Mouse (Mus musculus) cortical plate, adult 2 months (tissue): ENCODE results near the gene Epha6. TPM values are rescaled to one million over a fixed set of nuclear protein-coding genes. Genes with fewer than 3 reads are reported as not detected.

Experiments
- H3K27ac ChIP-seq: fragments of 200-500 bp; 2 replicates; pipeline ENCODE4 v1.5.1; 2012; ENCODE audit warnings: low read length, control low read depth, inconsistent platforms; ENCODE audit not compliant: insufficient read depth
- H3K4me1 ChIP-seq: fragments of 200-500 bp; 2 replicates; pipeline ENCODE4 v1.6.1; 2011; ENCODE audit warnings: low read length; ENCODE audit not compliant: control insufficient read depth, insufficient read depth
- H3K4me3 ChIP-seq: fragments of 200-500 bp; 2 replicates; pipeline ENCODE4 v1.5.1; 2011; ENCODE audit warnings: mild to moderate bottlenecking, low read length, control low read depth; ENCODE audit not compliant: insufficient read depth
- CTCF ChIP-seq: fragments of 200-500 bp; IDR thresholded peaks from 2 replicates; pipeline ENCODE4 v1.5.1; 2011; ENCODE audit warnings: mild to moderate bottlenecking, control low read depth, low read length; ENCODE audit not compliant: insufficient read depth; ENCODE audit errors: extremely low read depth
- POLR2A ChIP-seq: fragments of 200-500 bp; IDR thresholded peaks from 2 replicates; pipeline ENCODE4 v1.6.1; 2011; ENCODE audit warnings: mild to moderate bottlenecking, low read length, control low read depth; ENCODE audit not compliant: insufficient read depth; ENCODE audit errors: extremely low read depth
- polyA plus RNA-seq: library from polyadenylated mRNA; depleted of rRNA; stranded (reverse); fragments of >200 nt; gene quantifications from 2 replicates; pipeline ENCODE4 v1.2.3, GENCODE M21; 2012

Epha6 gene
- polyA plus RNA-seq, 1 experiment = 8.5 TPM

DNA sequence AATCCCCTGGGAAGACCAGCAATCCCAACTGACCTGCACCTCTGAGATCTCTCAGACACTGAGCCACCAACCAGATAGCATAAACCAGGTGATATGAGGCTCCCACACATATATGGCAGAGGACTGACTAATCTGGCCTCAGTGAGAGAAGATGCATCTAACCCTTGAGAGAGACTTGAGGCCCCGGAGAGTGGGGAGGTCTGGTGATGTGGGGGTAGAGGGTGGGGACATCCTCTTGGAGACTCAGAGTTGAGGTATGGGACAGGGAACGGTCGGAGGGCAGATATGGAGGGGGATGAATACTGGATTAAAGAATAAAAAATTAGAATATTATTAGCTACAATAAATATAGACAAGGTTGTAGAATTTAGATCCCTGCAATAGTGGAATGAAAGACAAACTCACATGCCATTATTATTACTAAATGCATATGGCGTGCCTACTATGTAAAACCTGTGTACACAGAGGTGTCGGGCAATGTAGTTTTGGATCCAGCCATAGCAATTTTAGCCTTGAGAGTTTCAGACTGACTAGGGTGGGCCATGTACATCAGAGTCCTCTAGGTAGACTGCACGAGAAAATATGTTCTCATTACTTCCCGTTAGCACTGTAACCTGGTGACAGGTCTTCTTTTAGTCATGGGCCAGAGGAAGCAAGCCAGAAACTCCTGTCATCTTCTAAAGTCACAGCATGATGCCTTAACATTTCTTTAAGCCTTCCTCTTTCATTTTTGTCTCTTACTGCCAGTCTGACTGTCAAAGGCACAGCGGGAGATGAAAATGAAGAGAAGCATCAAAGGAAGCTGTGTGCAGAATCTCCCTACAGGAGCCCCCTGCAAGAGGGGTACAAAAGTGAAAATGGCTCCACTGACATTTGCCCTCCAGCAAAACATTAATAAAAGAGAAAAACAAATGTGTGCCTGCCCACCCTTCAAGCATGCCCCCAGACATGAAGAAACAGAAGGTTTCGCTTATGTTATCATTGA is 338.7 kb downstream of the Epha6 start:
- TF ChIP-seq POLR2A (no peak), CTCF (no peak)
- Histone ChIP-seq H3K4me3 (no peak overlapping the region), H3K27ac (no peak overlapping the region; the same call in 1 of the 2 replicates), H3K4me1 (no peaks in the 10 kb centered on the region)

DNA sequence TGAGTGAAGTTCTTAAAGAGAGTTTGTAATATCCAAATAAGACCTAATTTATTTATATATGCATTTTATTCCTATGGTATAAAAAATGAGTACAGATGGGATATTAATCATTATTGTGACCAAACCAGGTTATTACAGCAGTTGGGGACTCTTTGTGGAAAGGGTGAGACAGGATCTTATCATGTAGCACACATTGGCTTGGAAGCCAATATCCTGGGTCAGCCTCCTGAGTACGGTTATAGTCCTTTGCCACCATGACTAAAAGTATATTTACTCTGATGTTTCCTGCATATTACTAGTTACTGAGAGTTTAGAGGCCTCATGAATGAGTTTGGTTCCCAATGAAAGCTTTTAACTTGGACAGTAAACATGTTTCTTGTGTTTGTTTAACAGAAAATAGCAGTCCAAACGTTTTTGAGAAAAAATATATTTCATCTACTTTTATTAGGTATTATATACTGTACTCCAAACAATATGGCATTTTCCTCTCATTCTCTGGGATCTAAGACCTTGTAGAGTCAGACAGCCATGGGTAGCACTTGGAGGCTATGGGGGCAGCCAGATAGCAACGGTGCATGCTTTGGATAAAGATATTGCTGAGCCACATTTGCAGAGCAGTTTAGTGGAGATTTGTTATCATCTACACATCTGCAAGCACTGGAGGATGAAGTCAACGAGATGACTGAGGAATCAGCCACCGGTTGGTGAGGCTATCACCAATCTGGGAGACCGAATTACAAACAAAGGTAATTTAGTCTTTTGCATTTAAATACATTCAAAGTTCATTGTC is 340.4 kb downstream of the Epha6 start:
- TF ChIP-seq CTCF = no peak
- TF ChIP-seq POLR2A = no peak
- H3K27ac ChIP-seq = no peak overlapping the region
- no peaks in the 10 kb centered on the region for H3K4me1 ChIP-seq
- H3K4me3 ChIP-seq = no peak overlapping the region

DNA sequence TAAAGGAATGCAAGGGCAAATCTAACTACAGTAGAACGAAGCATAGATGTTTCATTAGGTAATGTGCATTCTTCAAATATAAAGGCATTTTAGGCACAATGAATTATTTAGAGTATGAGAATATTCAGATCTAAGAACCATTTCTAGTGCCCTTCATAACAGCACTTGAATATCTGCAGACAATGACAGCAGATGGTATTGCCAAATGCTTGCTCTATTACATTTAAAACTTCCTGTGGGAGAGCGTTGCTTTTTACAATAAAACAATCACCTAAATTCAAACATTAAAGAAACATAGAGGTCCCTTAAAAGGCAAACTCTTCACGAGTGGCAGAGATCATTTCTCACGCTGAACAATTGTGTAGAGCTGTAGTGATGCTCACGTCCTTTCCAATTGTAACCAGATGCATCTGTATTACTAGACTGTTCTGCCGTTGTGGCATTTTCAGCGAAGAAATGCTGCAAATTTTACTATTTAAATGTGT is 347.1 kb downstream of the Epha6 start:
- no peaks in the 10 kb centered on the region for H3K4me1 ChIP-seq
- no peak for TF ChIP-seq CTCF
- TF ChIP-seq POLR2A = no peak
- no peak overlapping the region for H3K4me3 ChIP-seq
- no peak overlapping the region for H3K27ac ChIP-seq

DNA sequence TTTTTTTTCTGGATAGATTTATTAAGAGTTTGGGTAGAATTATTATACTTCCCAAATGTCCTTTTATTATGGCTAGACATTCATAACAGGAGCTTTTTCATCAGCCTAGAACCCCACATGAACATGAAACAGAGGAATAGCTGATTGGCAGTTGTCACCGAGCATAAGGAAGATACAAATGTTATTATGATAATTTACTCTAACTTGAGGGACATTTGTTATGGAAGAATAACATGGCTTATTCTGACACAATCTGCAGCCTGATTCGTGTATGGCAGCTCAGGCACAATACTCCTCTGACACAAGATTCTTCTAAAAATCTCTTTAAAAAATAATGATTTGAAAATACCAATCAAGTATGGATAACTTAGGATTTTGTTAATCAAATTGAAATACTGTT is 347.7 kb downstream of the Epha6 start:
- no peaks in the 10 kb centered on the region for H3K4me1 ChIP-seq
- TF ChIP-seq CTCF (no peak), POLR2A (no peak)
- no peak overlapping the region for H3K4me3 ChIP-seq
- H3K27ac ChIP-seq = no peak overlapping the region

DNA sequence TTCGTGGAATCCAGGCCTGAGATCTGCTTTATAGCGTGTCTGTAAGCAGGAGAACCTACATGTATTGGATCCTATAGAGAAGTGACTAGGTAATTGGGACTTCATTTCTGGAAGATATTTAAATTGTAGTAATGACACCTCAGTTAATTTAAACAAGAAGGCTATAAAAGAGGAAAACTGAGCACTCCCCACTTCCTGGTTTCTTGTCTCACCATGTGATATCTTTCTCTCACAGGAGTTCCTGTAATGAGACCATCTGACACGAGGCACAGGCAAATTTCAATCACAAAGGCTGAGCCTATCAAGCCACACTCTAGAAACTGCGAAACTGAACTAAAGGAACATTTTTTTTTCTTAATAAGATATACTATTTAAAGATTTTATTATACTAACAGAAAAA is 348.3 kb downstream of the Epha6 start:
- Histone ChIP-seq H3K27ac (no peak overlapping the region), H3K4me3 (no peak overlapping the region), H3K4me1 (no peaks in the 10 kb centered on the region)
- no peak for TF ChIP-seq POLR2A
- TF ChIP-seq CTCF = no peak

DNA sequence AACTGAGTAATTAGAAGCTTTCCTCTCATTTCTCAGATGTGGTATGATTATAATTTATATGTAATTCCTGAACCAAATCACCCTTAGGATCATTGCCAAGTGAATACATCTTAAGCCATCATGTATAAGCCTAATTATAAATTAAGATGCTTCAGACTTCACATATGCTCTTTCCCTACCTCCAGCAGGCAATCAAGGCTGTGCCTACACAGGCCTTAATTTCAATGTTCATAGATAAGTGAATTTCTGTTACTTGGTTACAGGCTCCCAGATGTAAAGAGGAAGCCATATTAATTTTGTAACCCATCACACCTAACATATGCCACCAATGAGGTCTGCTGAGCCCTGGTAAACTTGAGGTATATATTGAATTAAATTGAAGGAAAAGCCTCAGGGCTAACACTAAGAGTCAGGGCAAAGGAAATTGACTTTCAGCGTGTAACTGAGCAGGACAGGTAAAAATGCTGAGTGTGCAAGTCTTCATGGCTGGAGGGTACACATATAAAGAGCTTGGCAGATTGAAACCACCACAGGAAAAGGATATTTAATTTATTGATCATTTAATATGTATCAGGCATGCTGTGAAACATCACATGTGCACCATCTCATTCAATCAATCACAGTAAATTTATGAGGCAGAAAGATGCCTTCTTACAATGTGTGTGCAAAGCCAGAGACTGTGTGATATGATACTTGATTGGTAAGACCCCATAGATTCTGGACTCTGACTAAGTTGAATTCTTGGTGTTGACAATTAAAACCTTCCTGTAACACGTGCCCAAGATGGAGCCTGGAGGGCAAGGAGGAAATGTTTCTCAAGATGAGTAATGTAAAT is 365.8 kb downstream of the Epha6 start:
- no peak overlapping the region for H3K27ac ChIP-seq
- no peak overlapping the region for H3K4me3 ChIP-seq
- TF ChIP-seq POLR2A = no peak
- no peak for TF ChIP-seq CTCF
- no peaks in the 10 kb centered on the region for H3K4me1 ChIP-seq

DNA sequence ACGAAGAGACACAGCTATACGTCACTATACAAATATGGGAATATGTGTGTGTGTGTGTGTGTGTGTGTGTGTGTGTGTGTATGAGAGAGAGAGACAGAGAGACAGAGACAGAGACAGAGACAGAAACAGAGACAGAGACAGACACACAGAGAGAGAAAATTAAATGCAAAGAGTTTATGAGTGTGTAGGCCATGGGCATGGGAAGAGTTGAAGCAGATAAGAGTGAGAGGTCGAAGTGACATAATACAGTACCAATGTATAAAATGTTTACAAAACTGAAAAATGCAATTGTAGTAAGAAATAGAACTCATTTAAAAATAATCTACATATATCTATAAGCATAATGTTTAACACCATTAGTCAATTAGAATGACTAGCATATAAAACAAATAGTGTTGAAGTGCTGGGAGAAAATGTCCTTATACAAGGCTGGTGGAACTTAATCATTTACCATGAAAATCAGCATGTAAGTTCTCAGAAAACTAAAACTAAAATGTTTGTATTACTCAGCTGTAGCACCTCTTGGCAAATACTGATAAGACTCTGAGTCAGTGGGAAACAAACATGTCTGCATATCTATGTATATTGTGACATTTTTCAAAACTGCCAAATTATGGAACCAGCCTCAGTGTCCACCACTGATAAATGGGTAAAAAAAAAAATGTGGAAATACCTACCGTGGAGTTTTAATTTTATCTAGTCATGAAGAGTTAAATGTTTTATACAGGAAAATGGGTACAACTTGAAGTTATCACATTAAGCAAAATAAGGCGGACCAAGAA is 371.2 kb downstream of the Epha6 start:
- Histone ChIP-seq H3K4me3 (no peak overlapping the region), H3K27ac (no peak overlapping the region), H3K4me1 (no peaks in the 10 kb centered on the region)
- TF ChIP-seq POLR2A (no peak), CTCF (no peak)

DNA sequence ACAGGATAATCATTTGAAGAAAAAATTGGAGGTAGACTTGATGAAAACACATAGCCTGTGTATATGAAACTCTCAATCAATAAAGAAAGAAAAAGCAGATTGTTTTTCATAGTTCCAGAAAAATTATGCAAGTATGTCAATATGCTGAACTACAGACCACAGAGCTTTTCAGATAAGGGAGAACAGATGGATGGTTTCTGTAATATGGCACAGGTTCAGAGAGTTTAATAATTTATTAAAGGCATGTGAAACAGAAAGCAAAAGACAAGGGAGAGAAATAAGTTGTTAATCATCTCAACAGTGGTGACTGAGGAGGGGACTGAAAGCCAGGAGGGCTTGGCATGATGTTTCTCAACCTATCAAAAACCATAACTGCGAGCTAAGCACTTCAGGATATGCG is 372.3 kb downstream of the Epha6 start:
- no peaks in the 10 kb centered on the region for H3K4me1 ChIP-seq
- no peak overlapping the region for H3K4me3 ChIP-seq
- no peak overlapping the region for H3K27ac ChIP-seq
- TF ChIP-seq POLR2A = no peak
- TF ChIP-seq CTCF = no peak

DNA sequence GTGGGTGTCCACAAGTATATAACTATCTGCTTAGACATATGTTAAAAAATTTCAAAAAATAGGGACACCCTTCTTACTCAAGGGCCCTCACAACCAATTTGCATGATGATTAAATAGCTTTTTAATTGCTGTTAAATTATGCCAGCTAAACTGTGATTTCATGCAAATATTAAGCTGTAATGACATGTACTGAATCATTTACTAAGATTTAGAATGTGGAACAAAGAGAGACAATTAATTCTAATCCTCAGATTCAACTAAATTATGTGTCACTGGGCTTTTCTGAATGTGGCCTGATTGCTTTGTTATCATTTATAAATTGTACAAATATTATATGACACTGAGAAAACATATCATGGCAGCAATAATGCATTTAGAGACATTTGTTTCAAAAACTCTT is 396.2 kb downstream of the Epha6 start:
- no peaks in the 10 kb centered on the region for H3K4me1 ChIP-seq
- TF ChIP-seq CTCF = no peak
- no peak for TF ChIP-seq POLR2A
- H3K27ac ChIP-seq = no peak overlapping the region
- H3K4me3 ChIP-seq = no peak overlapping the region
